Mouse (Mus musculus) E14TG2a.4 (cell line): ENCODE results near the gene E130114P18Rik.

ENCODE experiments used
- CTCF ChIP-seq: conservative IDR thresholded peaks from 2 replicates; pipeline ENCODE4 v1.5.1; 2014; ENCODE audit warnings: low read length
- NANOG ChIP-seq: IDR thresholded peaks from 2 replicates; pipeline ENCODE4 v1.6.1; 2014; ENCODE audit warnings: borderline replicate concordance, low read length, mixed read lengths

GRCm38 (mm10) chr4:97743932-97744331 lies 33.9 kb downstream of the E130114P18Rik start:
- TF ChIP-seq CTCF: no peak
- TF ChIP-seq NANOG: no peak
